Comparison of ENCODE assay signal across 8 mouse cellular contexts in genomic region chr12:100725458-100725786, GRCm38 (mm10). TPM values are rescaled to one million over a fixed set of nuclear protein-coding genes. Genes with fewer than 3 reads are reported as not detected.
DNase-seq lines count a peak whose midpoint lies in the region; ATAC-seq lines count a peak whose summit lies in the region.

No protein-coding gene starts in this region.

- no peak for ATAC-seq in kidney, embryonic 14.5 days (ENCODE audit: low FRiP score, low TSS enrichment)
- no peak for ATAC-seq in hindbrain, embryonic 15.5 days (ENCODE audit: low FRiP score, low read depth)
- ATAC-seq in midbrain, embryonic 15.5 days (replicated peaks): no peak

- H3K27ac ChIP-seq in kidney, embryonic 14.5 days (ENCODE audit: low read depth, low read length): no peak overlapping the region
- no peak overlapping the region for H3K27ac ChIP-seq in brown adipose tissue, adult 24 weeks (replicated peaks; ENCODE audit: low read depth, low read length)
- peak overlapping the region; percentile 42; the same call in 1 of the 2 replicates for H3K27ac ChIP-seq in hindbrain, embryonic 15.5 days (replicated peaks)
- H3K27ac ChIP-seq in midbrain, embryonic 15.5 days: peak overlapping the region; percentile 18; the same call in 1 of the 2 replicates

- no peaks in the 10 kb centered on the region for H3K27me3 ChIP-seq in kidney, embryonic 14.5 days (ENCODE audit: control insufficient read depth, insufficient read depth, low read length)
- no peaks in the 10 kb centered on the region for H3K27me3 ChIP-seq in hindbrain, embryonic 15.5 days
- H3K27me3 ChIP-seq in midbrain, embryonic 15.5 days (replicated peaks): no peaks in the 10 kb centered on the region

- WGBS in kidney, embryonic 14.5 days: 5% methylated on average over 17 of the region's 17 CpGs
- 5% methylated on average over 17 of the region's 17 CpGs for WGBS in hindbrain, embryonic 15.5 days
- WGBS in midbrain, embryonic 15.5 days: 3% methylated on average over 17 of the region's 17 CpGs

- no peak for DNase-seq in kidney, postnatal 4 days
- no peak for DNase-seq in thymus, postnatal 4 days
- no peak for DNase-seq in thymus, postnatal 0 days (ENCODE audit: low spot score)
- no peak for DNase-seq in retina, embryonic 14.5 days (ENCODE audit: low spot score)

- peak overlapping the region; percentile 82 for H3K4me3 ChIP-seq in kidney, embryonic 14.5 days (ENCODE audit: low read length)
- peak overlapping the region; percentile 48 for H3K4me3 ChIP-seq in brown adipose tissue, adult 24 weeks (ENCODE audit: insufficient read depth, low read depth, low read length)
- H3K4me3 ChIP-seq in hindbrain, embryonic 15.5 days: peak overlapping the region; percentile 96
- peak overlapping the region; percentile 81 for H3K4me3 ChIP-seq in midbrain, embryonic 15.5 days

- no peaks in the 10 kb centered on the region for H3K36me3 ChIP-seq in kidney, embryonic 14.5 days (ENCODE audit: control insufficient read depth, insufficient read depth, low read length)
- no peaks in the 10 kb centered on the region for H3K36me3 ChIP-seq in hindbrain, embryonic 15.5 days
- no peaks in the 10 kb centered on the region for H3K36me3 ChIP-seq in midbrain, embryonic 15.5 days (replicated peaks)

- H3K4me2 ChIP-seq in kidney, embryonic 14.5 days (replicated peaks; ENCODE audit: low read depth, low read length): peak overlapping the region; percentile 48
- H3K4me2 ChIP-seq in hindbrain, embryonic 15.5 days: peak overlapping the region; percentile 64
- peak overlapping the region; percentile 52 for H3K4me2 ChIP-seq in midbrain, embryonic 15.5 days

- H3K9ac ChIP-seq in kidney, embryonic 14.5 days (ENCODE audit: low read depth, low read length): no peak overlapping the region
- H3K9ac ChIP-seq in hindbrain, embryonic 15.5 days: peak overlapping the region; percentile 23
- 0 out of 2 replicates have a peak overlapping the region, but pooled peaks have one; percentile 7 for H3K9ac ChIP-seq in midbrain, embryonic 15.5 days

- no peaks in the 10 kb centered on the region for H3K9me3 ChIP-seq in kidney, embryonic 14.5 days (ENCODE audit: control insufficient read depth, low read length)
- H3K9me3 ChIP-seq in hindbrain, embryonic 15.5 days: no peaks in the 10 kb centered on the region
- no peaks in the 10 kb centered on the region for H3K9me3 ChIP-seq in midbrain, embryonic 15.5 days

- peaks cover 6% of the 10 kb centered on the region; the same call in 1 of the 2 replicates for H3K4me1 ChIP-seq in kidney, embryonic 14.5 days (ENCODE audit: control insufficient read depth, insufficient read depth, low read length)
- no peaks in the 10 kb centered on the region for H3K4me1 ChIP-seq in brown adipose tissue, adult 24 weeks (ENCODE audit: control insufficient read depth, insufficient read depth, insufficient read length, low read length)
- peaks cover 22% of the 10 kb centered on the region for H3K4me1 ChIP-seq in hindbrain, embryonic 15.5 days (replicated peaks)
- peaks cover 21% of the 10 kb centered on the region for H3K4me1 ChIP-seq in midbrain, embryonic 15.5 days

RNA-seq across cellular contexts. Expression of gene Rps6ka5, which starts 1.4 kb away (rescaled TPM):
- 3.6 and 5.5 TPM in 2 replicates for polyA plus RNA-seq in kidney, embryonic 14.5 days (2014; fragmentation: Nextera tagmentation; extraction: Ambion mirVana)
- 4.5 and 9.4 TPM in 2 replicates for polyA plus RNA-seq in brown adipose tissue, adult 24 weeks (2012; ENCODE audit: insufficient read depth, insufficient read length, missing spikeins)
- 6.3 and 6.8 TPM in 2 replicates for polyA plus RNA-seq in hindbrain, embryonic 15.5 days (2015; fragmentation: Nextera tagmentation; extraction: Ambion mirVana)
- polyA plus RNA-seq in midbrain, embryonic 15.5 days (2015; fragmentation: Nextera tagmentation; extraction: Ambion mirVana): 7.2 and 7.8 TPM in 2 replicates
- polyA plus RNA-seq in thymus, postnatal 0 days (2015; fragmentation: Nextera tagmentation; extraction: Ambion mirVana): 6.6 and 9.0 TPM in 2 replicates

RNA-seq across cellular contexts. Expression of gene Dglucy, which starts 53.4 kb away (rescaled TPM):
- 1.7 and 3.6 TPM in 2 replicates for polyA plus RNA-seq in kidney, embryonic 14.5 days (2014; fragmentation: Nextera tagmentation; extraction: Ambion mirVana)
- polyA plus RNA-seq in brown adipose tissue, adult 24 weeks (2012; ENCODE audit: insufficient read depth, insufficient read length, missing spikeins): 16.4 and 18.9 TPM in 2 replicates
- 2.9 and 3.5 TPM in 2 replicates for polyA plus RNA-seq in hindbrain, embryonic 15.5 days (2015; fragmentation: Nextera tagmentation; extraction: Ambion mirVana)
- polyA plus RNA-seq in midbrain, embryonic 15.5 days (2015; fragmentation: Nextera tagmentation; extraction: Ambion mirVana): 2.9 TPM in 2 replicates
- polyA plus RNA-seq in thymus, postnatal 0 days (2015; fragmentation: Nextera tagmentation; extraction: Ambion mirVana): 1.9 and 2.2 TPM in 2 replicates

Comparison
In these comparisons a context has a peak if more than half of its experiments do, and no peak if none do; other contexts are left out.
1. H3K27ac ChIP-seq: peak in hindbrain, embryonic 15.5 days (single experiment) and midbrain, embryonic 15.5 days (single experiment); none in kidney, embryonic 14.5 days (single experiment) and brown adipose tissue, adult 24 weeks (single experiment).
2. Peak in every context shown above with its lines, with median percentiles within 50 percentile points of each other: H3K4me2 ChIP-seq and H3K4me3 ChIP-seq.